Mouse (Mus musculus) thymus, postnatal 25 days (tissue): Measurements from ENCODE around the gene Fbxw17.
"Not testable (repeated sequence)": the region's sequence is repeated elsewhere in the genome, so short reads cannot be mapped to it uniquely, and the experiment has no call there.

Experiments used
- DNase-seq: peaks from one replicate; pipeline ENCODE4 v3.0.0; 2022

The Fbxw17 gene

DNA sequence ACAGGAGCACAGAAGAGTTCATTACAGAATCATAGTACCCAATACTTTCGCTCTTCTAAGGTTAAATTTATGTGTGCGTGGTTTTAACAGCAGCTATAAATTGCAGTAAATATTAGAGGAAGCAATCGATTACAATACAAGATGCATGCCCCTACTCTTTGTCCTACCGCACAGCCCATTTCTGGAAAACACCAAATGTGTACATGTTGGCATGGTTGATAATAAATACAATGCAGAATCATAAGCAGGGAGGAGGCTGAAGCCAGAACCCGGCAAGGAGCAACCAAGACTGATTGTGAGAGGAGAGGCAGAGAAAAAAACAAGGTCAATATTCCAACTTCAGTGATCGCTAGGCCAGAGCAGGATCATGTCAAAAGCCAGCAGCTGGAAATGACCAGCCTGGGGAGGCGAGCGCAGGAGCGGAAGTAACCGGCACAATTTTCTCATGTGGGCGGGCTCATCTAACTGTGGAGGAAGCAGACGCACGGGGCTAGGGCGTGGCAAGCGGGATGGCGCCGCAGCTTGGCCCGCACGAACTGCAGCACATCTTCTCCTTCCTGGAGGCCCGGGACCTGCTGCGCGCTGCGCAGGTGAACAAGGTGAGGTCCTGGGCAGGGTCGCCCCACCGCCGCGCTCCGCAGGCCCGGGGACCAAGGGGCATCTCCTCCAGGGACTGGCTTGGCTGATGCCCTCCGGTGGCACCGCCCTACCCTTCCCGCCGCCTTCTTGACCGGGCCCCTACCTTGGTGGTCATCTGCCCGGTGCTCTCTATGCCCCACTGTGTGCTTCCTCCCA, at the start of gene Fbxw17:
Gene Fbxw17 (plus strand): TSS at position 476 of the 795 bp plus-strand sequence.
- peak; percentile 69 for DNase-seq

GRCm38 (mm10) chr13:50372934-50373705, 44.5 kb upstream of the Fbxw17 start:
- not testable (repeated sequence) for DNase-seq

DNA sequence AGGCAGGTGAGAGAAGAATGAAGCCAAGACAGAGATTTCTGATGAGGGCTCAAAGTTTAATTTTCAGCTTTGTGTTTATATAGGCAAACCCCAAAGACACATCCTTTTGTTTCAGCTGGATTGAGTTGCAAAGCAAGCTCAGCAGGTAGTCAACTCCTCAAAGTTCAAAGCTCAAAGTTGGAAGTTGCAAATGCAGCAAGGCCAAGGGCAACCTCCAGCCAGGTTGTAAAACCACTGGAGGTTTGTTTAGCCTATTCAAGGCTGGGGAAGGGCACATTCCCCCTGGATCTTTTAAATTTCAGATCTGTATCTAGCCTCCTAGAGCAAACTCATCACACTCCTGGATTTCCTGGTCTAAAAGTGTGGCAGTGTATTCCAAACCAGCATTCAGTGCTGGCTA, 28.5 kb upstream of the Fbxw17 start:
- not testable (repeated sequence) for DNase-seq

GRCm38 (mm10) chr13:50418421-50418820, 757 bp downstream of the Fbxw17 start:
- no peak for DNase-seq

GRCm38 (mm10) chr13:50423625-50424209, 6.1 kb downstream of the Fbxw17 start:
- no peak for DNase-seq

GRCm38 (mm10) chr13:50424517-50424916, 6.9 kb downstream of the Fbxw17 start:
- no peak for DNase-seq

DNA sequence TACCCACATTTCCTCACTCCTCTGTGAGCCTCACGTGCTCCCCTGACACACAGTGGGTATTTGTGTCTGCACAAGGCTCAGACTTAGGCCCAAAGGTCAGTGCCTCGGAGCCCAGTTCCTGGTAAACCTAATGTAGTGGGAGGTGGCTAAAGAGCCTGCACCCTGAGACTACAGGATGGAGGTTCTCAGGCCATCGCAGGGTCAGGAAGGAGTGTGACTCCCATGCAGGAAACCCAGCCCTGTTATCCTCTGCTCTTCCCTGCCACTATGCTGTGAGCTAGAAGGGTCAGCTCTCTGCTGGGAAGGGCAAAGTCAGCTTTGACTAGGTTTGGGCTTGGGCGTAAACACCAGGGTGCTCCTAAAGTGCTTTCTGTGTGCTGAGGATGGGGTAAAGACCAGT, 9.0 kb downstream of the Fbxw17 start:
- DNase-seq, result no peak

DNA sequence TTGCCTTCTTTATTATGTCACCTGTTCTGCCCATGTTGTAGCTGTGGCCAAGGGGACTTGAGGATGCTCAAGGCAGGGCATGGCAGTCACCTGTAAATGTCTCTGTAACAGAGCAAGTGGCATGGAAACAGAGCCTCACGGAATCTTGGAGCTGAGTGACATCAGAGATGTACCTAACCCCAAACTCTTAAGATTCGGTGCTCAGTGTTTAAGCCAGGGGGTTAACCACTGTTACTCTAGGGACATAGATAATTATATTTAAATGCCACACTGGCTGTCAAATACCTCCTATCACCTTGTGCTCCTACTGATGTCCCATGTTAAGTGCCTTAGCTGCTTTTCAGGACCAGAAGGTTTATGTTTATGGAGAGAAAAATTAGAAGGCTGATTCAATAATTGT, 26.1 kb downstream of the Fbxw17 start, which contains the start of gene Gm47429:
Gene Gm47429 (minus strand): TSS at position 101 of the 400 bp plus-strand sequence.
- no peak for DNase-seq

GRCm38 (mm10) chr13:50445261-50445660, 27.6 kb downstream of the Fbxw17 start:
- DNase-seq, result no peak

DNA sequence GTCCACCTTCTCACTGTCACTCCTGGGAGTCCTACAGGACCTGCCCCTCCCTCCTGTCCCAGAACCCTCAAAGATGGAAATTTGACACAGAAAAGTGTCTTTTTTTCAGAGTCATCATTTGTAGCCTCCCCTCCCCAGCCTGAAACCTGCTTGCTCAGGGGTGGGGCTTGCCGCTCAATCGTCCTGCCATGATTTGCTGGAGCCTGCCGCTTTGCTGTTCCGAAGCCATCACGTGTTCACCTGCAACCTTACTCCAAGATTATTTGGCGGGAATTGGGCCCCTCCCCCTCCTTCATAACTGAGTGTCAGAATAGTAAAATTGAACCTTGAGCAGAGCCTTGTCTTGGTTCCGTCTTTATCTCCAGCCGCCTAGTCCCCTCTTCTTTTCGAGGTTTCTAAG, 34.6 kb downstream of the Fbxw17 start:
- not testable (repeated sequence) for DNase-seq

DNA sequence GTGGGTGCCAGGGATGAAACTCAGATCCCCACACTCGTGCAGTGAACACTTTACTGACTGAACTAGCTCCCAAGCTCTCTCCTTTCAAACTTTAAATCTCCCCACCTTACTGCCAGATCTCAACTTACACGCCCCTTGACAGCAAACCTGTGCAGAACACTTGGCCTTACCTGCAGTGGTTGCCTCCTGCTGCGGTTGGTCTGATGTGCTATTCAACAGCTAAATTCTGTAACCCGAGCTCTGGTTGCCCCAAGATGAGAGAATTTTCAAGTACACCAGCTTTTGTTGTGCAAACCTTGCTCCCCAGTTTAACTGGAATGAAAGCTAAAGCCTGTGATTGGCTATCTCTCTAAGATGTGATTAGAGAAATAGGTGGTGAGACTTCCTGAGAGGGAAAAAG, 35.8 kb downstream of the Fbxw17 start:
- DNase-seq, result no peak

GRCm38 (mm10) chr13:50460433-50460832, 42.8 kb downstream of the Fbxw17 start:
- not testable (repeated sequence) for DNase-seq

- no peak for DNase-seq
Measured at GRCm38 (mm10) chr13:50464621-50465562, 47.2 kb downstream of the Fbxw17 start.

DNA sequence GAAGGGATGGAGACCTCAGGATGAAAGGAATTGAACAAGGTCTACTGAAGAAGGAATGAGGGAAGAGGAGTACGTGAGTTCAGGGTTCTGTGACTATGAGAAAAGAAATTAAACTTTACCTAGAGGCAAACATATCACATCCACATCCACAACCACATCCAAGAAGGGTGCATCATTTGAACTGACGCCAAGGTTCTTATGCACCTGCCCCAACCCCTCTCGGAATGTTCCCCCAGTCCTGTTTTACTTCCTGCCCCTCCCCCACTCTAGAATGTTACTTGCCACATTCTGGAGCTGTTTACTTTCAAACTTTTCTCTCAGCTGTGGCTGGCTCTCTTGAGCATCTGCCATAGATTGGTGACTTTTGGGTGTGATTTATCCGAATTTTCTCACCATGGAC, 49.3 kb downstream of the Fbxw17 start, which contains the start of gene Nutm2:
Gene Nutm2 (plus strand): TSS at position 301 of the 400 bp plus-strand sequence.
- DNase-seq, result no peak
